Mouse (Mus musculus) ZHBTc4 (cell line): ENCODE results near the gene Gm4567.
"Not testable (repeated sequence)": the region's sequence is repeated elsewhere in the genome, so short reads cannot be mapped to it uniquely, and the experiment has no call there.

ENCODE experiments used
- DNase-seq: peaks from one replicate; pipeline ENCODE4 v3.0.0-alpha.2; 2011; ENCODE audit warnings: low read depth, low spot score

The Gm4567 gene

DNA sequence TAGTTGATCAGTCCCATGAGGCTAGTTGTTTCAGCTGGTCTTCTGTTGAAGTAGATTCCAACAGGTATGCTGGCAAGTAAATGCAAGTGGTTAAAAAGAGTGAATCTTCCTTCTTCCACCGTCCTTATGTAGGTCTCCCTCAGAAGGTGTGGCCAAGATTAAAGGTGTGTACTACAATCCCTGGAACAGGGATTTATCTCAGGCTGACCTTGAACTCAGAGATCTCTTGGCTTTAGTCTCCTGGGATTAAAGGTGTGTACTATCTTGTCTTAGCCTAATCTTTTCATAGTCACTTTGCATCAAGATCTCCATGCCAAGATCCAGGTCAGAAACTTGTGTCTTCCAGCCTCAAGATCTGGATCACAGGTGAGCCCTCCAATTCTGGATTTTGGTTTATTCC lies at the start of gene Gm4567:
Gm4567 (minus strand) TSS at position 101 of the 400 bp plus-strand sequence.
- DNase-seq = not testable (repeated sequence)

DNA sequence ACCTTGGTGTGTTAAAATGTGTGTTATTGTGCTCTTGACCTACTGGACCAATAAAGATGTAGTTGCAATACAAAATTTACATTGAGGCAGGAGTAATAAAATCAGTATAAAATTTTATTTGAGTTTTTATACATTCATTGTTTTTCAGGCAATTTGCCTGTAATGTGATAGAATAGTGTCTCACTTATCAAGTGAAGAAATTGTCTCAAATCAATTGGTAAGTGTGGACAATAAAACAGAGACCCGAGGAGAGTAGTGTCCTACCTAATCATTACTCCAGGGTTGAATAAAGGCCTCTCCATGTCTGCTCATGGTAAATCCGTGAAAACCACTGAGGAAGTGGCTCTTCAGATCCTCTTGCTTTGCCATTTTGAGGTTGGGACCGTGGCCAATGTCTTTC lies 41.9 kb upstream of the Gm4567 start, which contains the start of gene Vmn1r157:
Vmn1r157 (plus strand) TSS at position 301 of the 400 bp plus-strand sequence.
- not testable (repeated sequence) for DNase-seq

DNA sequence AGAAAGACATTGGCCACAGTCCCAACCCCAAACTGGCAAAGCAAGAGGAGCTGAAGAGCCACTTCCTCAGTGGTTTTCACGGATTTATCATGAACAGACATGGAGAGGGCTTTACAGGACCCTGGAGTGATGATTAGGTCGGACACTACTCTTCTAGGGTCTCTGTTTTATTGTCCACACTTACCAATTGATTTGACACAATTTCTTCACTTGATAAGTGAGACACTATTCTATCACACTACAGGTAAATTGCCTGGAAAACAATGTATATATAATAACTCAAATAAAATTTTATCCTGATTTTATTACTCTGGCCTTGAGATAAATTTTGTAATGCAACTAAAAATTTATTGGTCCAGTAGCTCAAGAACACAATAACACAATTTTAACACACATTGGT lies 27.3 kb downstream of the Gm4567 start, which contains the start of gene Gm8693:
Gm8693 (minus strand) TSS at position 101 of the 400 bp plus-strand sequence.
- not testable (repeated sequence) for DNase-seq
